Mouse (Mus musculus) gastrocnemius, postnatal 10 days (tissue): Measurements from ENCODE around the gene Prmt2. TPM values are rescaled to one million over a fixed set of nuclear protein-coding genes. Genes with fewer than 3 reads are reported as not detected.
A peak's percentile ranks its signal among the peaks of the same experiment; 100 is the strongest.

Experiments
- DNase-seq: peaks from one replicate; pipeline ENCODE4 v3.0.0; 2021; ENCODE audit warnings: mixed read lengths
- microRNA-seq, 2 experiments: library from miRNA; unstranded; fragments of <30 nt; microRNA quantifications; one replicate each; pipeline ENCODE4 v1.2.0; 2021
- total RNA-seq, 2 experiments: library from RNA; stranded (reverse); gene quantifications; 2 replicates each; pipeline ENCODE4 v1.2.3; 2021

Prmt2 gene
- total RNA-seq, 2 experiments from 2014 or later: 8.0 to 10.7 TPM

GRCm38 (mm10) chr10:76218240-76218639, 19.4 kb downstream of the Prmt2 start:
- DNase-seq: no peak

DNA sequence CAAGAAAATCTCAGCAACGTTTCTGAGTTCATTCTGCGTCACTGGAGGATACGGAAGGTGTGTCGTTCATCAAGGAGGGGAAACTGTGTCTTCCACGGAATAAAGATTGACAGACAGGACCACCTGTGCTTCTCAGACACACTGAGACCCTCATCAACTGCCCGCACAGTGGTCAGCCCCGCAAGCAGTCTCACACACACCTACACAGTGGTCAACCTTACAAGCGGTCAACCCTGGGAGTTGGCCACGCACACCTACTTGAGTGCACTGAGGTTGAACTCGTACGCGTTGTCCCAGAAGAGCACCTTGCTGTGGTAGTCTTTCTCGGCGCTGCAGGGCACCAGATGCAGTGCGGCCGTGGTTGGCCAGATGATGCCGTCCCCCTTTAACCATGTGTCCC, 20.6 kb downstream of the Prmt2 start:
- no peak for DNase-seq

DNA sequence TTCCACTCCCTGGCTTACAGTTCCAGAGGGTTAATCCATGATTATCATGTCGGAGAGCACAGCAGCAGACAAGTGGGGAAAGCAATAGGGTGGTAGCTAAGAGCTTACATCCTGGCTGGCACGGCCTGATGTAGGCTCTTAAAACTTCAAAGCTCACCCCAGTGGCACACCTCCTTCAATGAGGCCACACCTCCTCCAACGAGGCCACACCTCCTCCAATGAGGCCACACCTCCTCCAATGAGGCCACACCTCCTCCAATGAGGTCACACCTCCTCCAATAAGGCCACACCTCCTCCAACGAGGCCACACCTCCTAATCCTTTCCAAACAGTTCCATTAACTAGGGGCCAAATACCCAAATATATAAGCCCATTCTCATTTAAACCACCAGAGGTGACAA, 23.5 kb downstream of the Prmt2 start:
- no peak for DNase-seq

DNA sequence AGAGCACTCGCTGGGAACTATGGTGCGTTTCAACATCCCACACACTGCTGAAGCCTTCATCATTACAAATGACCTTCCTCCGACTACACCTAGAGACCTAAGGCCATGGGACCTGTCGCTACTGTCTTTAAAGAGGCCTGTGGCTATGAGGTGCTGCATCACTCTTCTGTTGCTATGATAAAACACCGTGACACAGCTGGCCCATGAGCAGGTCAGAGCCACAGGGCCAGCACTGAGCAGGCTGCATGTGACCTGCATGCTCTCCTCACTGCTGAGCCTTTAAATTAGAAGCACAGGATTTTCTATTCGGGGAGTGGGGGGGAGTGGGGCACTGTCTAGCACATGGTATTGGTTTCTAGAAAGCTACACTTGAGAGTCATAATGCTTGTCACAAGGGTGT, 25.5 kb downstream of the Prmt2 start:
- DNase-seq: no peak

GRCm38 (mm10) chr10:76210806-76211205, 26.9 kb downstream of the Prmt2 start:
- no peak for DNase-seq

- no peak for DNase-seq
These were observed 28.4 kb downstream of the Prmt2 start for GRCm38 (mm10) chr10:76209241-76209640.

GRCm38 (mm10) chr10:76207262-76207796, 30.3 kb downstream of the Prmt2 start:
- DNase-seq: no peak

DNA sequence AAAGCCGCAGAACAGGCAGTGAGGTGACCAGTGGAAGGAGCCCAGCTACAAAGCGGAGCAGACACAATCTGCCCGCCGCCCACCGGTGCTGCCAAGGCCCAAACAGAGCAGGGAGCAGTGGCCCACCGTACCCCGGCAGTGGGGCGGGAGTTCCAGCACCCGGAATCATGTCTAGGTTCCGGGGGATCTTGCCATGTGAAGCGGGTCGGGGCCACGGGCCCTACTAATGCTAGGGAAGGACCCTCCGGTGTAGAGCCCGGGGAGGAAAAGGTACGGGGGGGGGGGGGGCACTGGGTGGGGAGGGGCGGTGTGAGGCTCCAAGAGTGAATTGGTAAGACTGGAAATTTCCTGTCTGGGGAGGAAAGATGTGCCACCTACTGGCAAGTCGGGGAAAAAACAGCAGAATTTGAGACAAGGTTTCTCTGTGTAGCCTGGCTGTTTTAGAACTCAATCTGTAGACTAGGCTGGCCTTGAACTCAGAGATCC, 33.8 kb downstream of the Prmt2 start:
- no peak for DNase-seq

DNA sequence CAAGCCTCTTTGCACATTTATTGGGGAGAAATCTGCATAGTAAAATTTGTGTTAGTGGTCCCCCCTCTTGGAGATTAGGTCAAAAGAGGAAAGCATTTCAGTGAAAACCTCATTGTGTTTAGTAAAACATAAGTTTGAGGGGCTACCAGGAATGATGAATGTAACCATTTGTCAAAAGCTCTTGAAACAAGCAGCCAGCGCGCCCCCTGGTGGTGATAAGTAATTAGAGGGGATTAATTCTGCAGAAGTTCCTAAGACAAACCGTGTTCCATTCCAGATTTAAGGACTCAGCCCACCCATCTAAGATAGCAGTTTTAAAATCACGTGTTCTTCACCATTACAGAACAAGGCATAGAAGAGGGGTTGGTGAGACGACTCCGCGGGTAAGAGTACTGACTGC, 35.7 kb downstream of the Prmt2 start:
- peak; percentile 85 for DNase-seq

- DNase-seq: no peak
These were observed 36.2 kb downstream of the Prmt2 start for GRCm38 (mm10) chr10:76201416-76201815.

GRCm38 (mm10) chr10:76188010-76188409, 49.7 kb downstream of the Prmt2 start:
- DNase-seq: no peak

DNA sequence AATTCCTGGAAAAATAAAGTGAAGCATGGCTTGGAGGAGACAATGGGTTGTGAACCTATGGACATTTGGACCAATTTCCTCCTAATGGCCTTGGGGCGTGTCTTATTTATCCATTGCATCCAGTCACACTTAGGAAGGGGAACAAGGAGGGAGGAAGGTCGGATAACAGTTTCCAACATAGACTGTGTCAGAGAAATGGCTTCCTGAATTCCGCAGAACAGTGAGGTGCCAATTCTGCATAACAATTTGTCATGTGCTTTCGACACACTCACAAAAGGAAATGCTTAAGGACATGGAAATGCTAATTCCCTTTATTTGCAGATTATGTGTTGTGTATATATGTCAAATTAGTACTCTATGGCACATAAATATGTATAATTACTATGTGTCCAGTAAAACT, 52.4 kb downstream of the Prmt2 start:
- DNase-seq: no peak

- DNase-seq: no peak
These were observed 62.8 kb downstream of the Prmt2 start for GRCm38 (mm10) chr10:76174899-76175298.

- DNase-seq: no peak
These were observed 79.7 kb downstream of the Prmt2 start for GRCm38 (mm10) chr10:76158009-76158408.

- DNase-seq: no peak
These were observed 80.1 kb downstream of the Prmt2 start for GRCm38 (mm10) chr10:76157528-76157927.

Small RNA genes within 50 kb of the gene (microRNA-seq; reads per million reads assigned to microRNA genes)
- gene Mir678: 0 reads per million in 2 experiments

Other genes with a start within 250 kb of the Prmt2 start
- gene Zfp280b, start 205.2 kb downstream of the Prmt2 start, total RNA-seq: 10 to 100 TPM in 1 of 2 experiments, 1 to 10 TPM in 1; 9.5 to 10.3 TPM
- not detected for gene Slc5a4b, start 126.9 kb downstream of the Prmt2 start, total RNA-seq
- gene Slc5a4a, start 90.4 kb downstream of the Prmt2 start, total RNA-seq: not detected
- gene S100b, start 16.0 kb upstream of the Prmt2 start, total RNA-seq: 1 to 10 TPM; 7.9 to 9.7 TPM
- gene Dip2a, start 107.4 kb upstream of the Prmt2 start, total RNA-seq: 10 to 100 TPM; 11.0 to 16.9 TPM
- not detected for gene AC141477.1, start 202.6 kb upstream of the Prmt2 start, total RNA-seq
- gene Pcnt, start 204.9 kb upstream of the Prmt2 start, total RNA-seq: 10 to 100 TPM; 45.1 to 56.7 TPM
- under 1 TPM; 0.21 to 0.38 TPM for gene 2610028H24Rik, start 211.2 kb upstream of the Prmt2 start, total RNA-seq
- gene Mcm3ap, start 231.1 kb upstream of the Prmt2 start, total RNA-seq: 10 to 100 TPM; 25.5 to 27.9 TPM
- gene Ybey, start 231.2 kb upstream of the Prmt2 start, total RNA-seq: 1 to 10 TPM; 3.5 to 3.7 TPM